Mouse (Mus musculus): ENCODE measurements around the gene Kctd4. TPM values are rescaled to one million over a fixed set of nuclear protein-coding genes. Genes with fewer than 3 reads are reported as not detected.

The Kctd4 gene
- polyA plus RNA-seq, 1 experiment from 2014 or later = 10.8 TPM

DNA sequence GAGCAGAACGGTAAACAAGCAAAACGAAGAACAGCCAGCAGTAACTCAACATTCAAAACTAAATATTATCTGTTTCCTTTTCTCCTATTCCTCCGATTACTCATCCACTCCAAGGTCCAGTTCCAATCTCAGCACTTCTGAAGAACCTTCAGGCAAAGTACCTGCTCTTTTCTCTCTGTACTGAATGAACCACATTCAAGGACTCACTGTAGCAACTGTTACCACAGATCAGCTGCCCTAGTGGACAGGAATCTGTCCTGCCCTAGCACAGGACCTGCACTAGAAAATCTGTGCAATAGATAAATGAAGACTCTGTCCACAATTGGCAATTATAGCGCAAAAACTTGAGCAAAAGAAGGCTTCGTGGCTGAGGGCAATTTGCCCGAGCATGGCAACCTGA lies 36.1 kb downstream of the Kctd4 start:
- Histone ChIP-seq H3K4me3 (replicated peaks) (no peak overlapping the region), H3K4me1 (peaks cover 7% of the 10 kb centered on the region), H3K36me3 (no peaks in the 10 kb centered on the region), H3K9me3 (replicated peaks) (no peaks in the 10 kb centered on the region), H3K27me3 (replicated peaks) (no peaks in the 10 kb centered on the region), H3K27ac (replicated peaks) (no peak overlapping the region), H3K9ac (replicated peaks) (no peak overlapping the region), H3K4me2 (no peak overlapping the region)
- WGBS = 88% methylated on average over 6 of the region's 6 CpGs
- ATAC-seq (ENCODE audit: low FRiP score) = no peak

DNA sequence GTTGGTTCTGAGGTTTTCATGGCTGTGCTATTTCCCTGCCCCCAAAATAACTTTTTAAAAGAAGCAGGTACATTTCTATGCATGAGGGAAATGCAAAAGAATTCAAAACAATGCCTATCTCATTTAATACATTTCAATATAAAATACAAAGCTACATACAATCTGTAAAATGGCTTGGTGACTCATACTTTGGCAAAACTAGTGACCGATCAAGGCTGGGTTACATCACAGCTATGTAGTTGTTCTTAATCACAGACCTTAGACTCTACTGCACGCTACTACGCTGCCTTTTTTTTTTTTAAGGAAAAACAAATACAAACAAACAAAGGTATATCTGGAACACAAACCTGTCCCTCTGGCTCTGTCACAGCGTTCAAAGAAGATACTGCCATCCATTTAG lies 37.6 kb downstream of the Kctd4 start:
- WGBS = over 99% methylated on average over 4 of the region's 4 CpGs
- no peaks in the 10 kb centered on the region for H3K36me3 ChIP-seq
- no peaks in the 10 kb centered on the region for H3K9me3 ChIP-seq (replicated peaks)
- no peak for ATAC-seq (ENCODE audit: low FRiP score)
- no peak overlapping the region for H3K9ac ChIP-seq (replicated peaks)
- no peaks in the 10 kb centered on the region for H3K4me1 ChIP-seq
- no peak overlapping the region for H3K27ac ChIP-seq (replicated peaks)
- H3K27me3 ChIP-seq (replicated peaks) = no peaks in the 10 kb centered on the region
- H3K4me3 ChIP-seq (replicated peaks) = no peak overlapping the region
- H3K4me2 ChIP-seq = no peak overlapping the region

DNA sequence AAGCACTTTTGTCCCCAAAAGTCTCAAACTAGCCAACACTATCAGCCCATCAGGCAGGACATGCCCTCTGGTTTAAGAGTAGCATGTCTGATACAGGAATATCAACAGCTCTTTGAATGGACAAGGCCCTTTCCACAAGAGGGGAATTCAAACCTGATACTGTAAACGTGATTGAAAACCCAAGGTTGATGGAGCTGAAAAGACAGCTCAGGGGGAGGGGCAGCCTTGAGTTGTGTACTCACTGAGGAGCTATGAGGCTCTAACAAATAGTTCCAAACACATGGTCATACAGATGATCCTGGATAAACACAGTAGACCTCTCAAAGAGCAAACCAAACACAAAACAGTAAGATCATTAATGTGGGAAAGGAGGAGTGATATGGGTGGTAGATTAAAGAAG lies 43.3 kb downstream of the Kctd4 start:
- 51% methylated on average over 1 of the region's 1 CpGs for WGBS
- H3K36me3 ChIP-seq = no peaks in the 10 kb centered on the region
- no peaks in the 10 kb centered on the region for H3K4me1 ChIP-seq
- no peak overlapping the region for H3K4me3 ChIP-seq (replicated peaks)
- H3K9ac ChIP-seq (replicated peaks) = no peak overlapping the region
- ATAC-seq (ENCODE audit: low FRiP score) = no peak
- no peak overlapping the region for H3K4me2 ChIP-seq
- no peaks in the 10 kb centered on the region for H3K9me3 ChIP-seq (replicated peaks)
- H3K27ac ChIP-seq (replicated peaks) = no peak overlapping the region
- H3K27me3 ChIP-seq (replicated peaks) = no peaks in the 10 kb centered on the region

DNA sequence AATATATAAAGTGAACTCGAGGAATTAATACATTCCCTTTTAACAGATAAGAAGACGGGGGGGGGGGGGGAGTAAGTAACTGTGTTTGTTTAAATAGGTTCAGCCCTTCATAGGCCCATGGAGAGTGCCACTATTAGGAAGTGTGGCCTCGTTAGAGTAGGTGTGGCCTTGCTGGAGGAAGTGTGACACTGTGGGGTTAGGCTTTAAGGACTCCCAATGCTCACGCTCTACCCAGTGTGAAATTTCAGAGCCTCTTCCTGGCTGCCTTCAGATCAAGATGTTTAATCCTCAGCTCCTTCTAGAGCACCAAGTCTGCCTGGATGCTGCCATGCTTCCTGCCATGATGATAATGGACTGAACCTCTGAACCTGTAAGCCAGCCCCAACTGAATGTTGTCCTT lies 47.0 kb downstream of the Kctd4 start:
- Histone ChIP-seq H3K27me3 (replicated peaks) (no peaks in the 10 kb centered on the region), H3K4me2 (no peak overlapping the region), H3K9ac (replicated peaks) (no peak overlapping the region), H3K4me3 (replicated peaks) (no peak overlapping the region), H3K27ac (replicated peaks) (no peak overlapping the region), H3K4me1 (no peaks in the 10 kb centered on the region), H3K36me3 (peaks cover 3% of the 10 kb centered on the region; the same call in 1 of the 2 replicates), H3K9me3 (replicated peaks) (no peaks in the 10 kb centered on the region)
- WGBS = 90% methylated on average over 4 of the region's 4 CpGs
- ATAC-seq (ENCODE audit: low FRiP score) = no peak

DNA sequence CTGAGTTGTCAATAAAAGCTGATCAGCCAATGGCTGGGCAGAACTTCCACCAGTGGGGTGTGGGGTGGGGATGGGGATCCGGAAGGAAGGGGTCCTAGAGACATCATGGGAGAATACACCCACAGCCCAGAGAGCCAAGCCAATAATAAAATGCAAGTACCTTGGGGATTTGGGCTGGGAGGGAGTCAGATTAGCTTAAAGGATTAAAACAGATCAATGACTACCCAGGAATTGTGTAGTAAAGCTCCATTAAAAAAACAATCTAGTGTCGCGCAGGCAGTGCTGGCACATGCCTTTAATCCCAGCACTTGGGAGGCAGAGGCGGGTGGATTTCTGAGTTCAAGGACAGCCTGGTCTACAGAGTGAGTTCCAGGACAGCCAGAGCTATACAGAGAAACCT lies 50.2 kb downstream of the Kctd4 start:
- ATAC-seq (ENCODE audit: low FRiP score) = no peak
- no peak overlapping the region for H3K27ac ChIP-seq (replicated peaks)
- peaks cover 15% of the 10 kb centered on the region for H3K4me1 ChIP-seq
- 93% methylated on average over 4 of the region's 4 CpGs for WGBS
- no peak overlapping the region for H3K4me3 ChIP-seq (replicated peaks)
- no peak overlapping the region for H3K4me2 ChIP-seq
- H3K9me3 ChIP-seq (replicated peaks) = no peaks in the 10 kb centered on the region
- H3K9ac ChIP-seq (replicated peaks) = no peak overlapping the region
- H3K27me3 ChIP-seq (replicated peaks) = no peaks in the 10 kb centered on the region
- H3K36me3 ChIP-seq = peaks cover 3% of the 10 kb centered on the region; the same call in 1 of the 2 replicates

DNA sequence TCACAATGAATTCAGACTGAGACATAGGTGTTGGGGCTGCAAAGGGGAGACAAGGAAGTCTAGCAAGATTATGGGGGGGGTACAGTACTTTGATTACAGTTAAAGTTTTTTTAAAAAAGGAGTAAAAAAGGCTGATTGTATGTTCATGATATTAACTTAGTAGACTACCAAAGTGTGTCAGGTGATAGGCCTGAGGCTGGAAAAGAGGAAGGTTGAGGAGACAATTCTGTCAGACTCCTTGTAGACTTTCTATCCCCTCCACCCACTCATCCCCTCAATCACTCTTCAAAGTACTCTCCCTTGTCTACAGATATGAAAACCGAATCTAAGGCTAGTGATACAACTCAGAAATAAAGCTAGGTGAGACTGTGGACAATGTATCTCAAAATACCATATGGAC lies 53.4 kb downstream of the Kctd4 start:
- Histone ChIP-seq H3K4me2 (no peak overlapping the region), H3K27me3 (replicated peaks) (0 out of 2 replicates have a peak, but pooled peaks cover 5% of the 10 kb centered on the region), H3K9me3 (replicated peaks) (no peaks in the 10 kb centered on the region), H3K4me1 (peaks cover 22% of the 10 kb centered on the region), H3K4me3 (replicated peaks) (no peak overlapping the region), H3K9ac (replicated peaks) (no peak overlapping the region), H3K36me3 (peaks cover 3% of the 10 kb centered on the region; the same call in 1 of the 2 replicates), H3K27ac (replicated peaks) (no peak overlapping the region)
- no peak for ATAC-seq (ENCODE audit: low FRiP score)
- 97% methylated on average over 1 of the region's 1 CpGs for WGBS

DNA sequence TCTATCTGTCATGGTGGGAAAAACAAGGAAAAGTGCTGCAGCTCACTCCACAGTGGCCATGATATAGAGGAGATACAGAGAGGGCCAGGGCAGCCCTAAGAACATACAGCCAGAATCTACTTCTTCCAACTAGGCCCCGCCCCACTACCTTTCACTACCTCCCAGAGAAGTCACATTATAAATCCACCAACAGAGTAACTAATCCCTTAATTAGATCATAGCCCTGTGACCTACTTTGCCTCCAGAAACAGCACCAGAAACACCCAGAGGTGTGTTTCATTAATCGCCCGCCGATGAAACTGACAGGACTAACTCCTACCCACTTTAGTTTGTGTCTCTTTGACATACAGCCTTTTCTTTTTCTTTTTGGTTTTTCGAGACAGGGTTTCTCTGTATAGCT lies 54.4 kb downstream of the Kctd4 start:
- no peak for ATAC-seq (ENCODE audit: low FRiP score)
- 0 out of 2 replicates have a peak, but pooled peaks cover 5% of the 10 kb centered on the region for H3K27me3 ChIP-seq (replicated peaks)
- peaks cover 22% of the 10 kb centered on the region for H3K4me1 ChIP-seq
- H3K4me3 ChIP-seq (replicated peaks) = peak overlapping the region; percentile 98
- H3K27ac ChIP-seq (replicated peaks) = no peak overlapping the region
- H3K4me2 ChIP-seq = peak overlapping the region; percentile 78
- 0 out of 2 replicates have a peak overlapping the region, but pooled peaks have one; percentile 15 for H3K9ac ChIP-seq (replicated peaks)
- no peaks in the 10 kb centered on the region for H3K9me3 ChIP-seq (replicated peaks)
- 91% methylated on average over 5 of the region's 5 CpGs for WGBS
- 0 out of 2 replicates have a peak, but pooled peaks cover 3% of the 10 kb centered on the region for H3K36me3 ChIP-seq

DNA sequence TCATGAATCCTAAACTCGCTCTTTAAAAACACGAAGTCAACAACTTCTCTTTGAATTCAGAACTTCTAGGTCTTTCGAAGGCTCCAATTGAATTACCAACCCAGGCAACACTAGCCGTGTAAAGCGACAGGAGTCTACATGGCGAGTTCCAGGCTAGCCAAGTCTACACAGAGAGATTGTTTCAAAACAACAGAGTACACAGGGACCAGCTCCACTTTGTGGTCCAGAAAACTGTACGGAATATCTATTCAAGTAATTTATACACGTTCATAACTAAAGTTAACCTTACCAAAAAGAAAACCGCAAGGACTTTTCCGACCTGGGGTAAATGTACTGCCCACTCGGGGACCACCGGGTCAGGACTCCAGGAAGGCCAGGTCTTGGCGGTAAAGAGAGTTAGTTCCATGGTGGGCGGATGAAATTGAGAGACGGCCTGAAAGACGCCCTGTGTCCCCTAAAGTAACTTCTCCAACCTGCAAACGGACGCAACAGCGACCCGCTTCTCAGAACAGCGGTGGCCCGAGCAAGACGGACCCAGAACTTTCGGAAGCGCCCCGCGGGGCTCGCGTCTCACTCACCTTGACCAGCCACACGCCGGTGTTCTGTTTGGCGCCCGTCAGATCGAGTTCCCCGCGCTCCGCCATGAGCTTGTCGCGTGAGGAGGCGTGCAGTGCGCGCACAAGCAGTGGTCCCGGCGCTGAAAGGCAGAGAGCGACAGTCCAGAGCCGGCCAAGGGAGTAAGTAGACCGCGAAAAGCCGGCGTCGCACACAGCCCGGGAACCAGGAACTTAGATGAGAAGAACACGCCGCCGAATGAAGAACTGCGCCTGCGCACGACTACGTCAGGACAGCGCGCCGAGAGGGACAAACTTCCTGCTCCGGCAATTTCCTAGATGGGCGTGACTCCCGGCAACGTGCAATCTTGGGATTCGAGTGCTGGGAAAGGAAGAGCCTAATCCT lies 55.6 kb downstream of the Kctd4 start, which contains the start of gene Gtf2f2:
Gtf2f2 (minus strand) TSS at position 764 of the 960 bp plus-strand sequence.
- H3K4me2 ChIP-seq = peak within 1 kb of the TSS; percentile 78
- H3K36me3 ChIP-seq = no peaks in the 10 kb centered on the region
- peak within 1 kb of the TSS; percentile 84 for H3K9ac ChIP-seq (replicated peaks)
- peak; percentile 92 for ATAC-seq (ENCODE audit: low FRiP score)
- WGBS = under 1% methylated on average over 67 of the region's 67 CpGs
- H3K4me3 ChIP-seq (replicated peaks) = peak within 1 kb of the TSS; percentile 98
- peak within 1 kb of the TSS; percentile 76 for H3K27ac ChIP-seq (replicated peaks)
- H3K27me3 ChIP-seq (replicated peaks) = 0 out of 2 replicates have a peak, but pooled peaks cover 5% of the 10 kb centered on the region
- no peaks in the 10 kb centered on the region for H3K9me3 ChIP-seq (replicated peaks)
- H3K4me1 ChIP-seq = peaks cover 22% of the 10 kb centered on the region

DNA sequence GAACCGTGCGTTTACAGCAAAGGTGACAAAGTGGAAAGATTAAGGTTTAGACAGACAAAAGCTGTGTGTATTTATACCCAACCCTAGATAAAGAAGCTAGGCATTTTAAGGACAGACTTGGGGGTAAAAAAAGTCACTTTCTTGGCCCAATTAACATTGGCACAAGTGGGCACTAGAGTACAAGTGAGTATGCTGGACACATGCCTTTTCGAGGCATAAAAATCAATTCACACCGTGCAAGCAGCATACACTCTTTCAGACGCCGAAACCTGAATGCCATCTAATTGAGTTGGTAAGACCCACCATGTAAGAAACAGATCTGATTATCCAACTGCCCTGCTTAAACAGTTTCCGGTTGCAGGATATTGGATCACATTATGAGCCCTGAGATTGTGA lies 56.3 kb downstream of the Kctd4 start:
- peaks cover 22% of the 10 kb centered on the region for H3K4me1 ChIP-seq
- ATAC-seq (ENCODE audit: low FRiP score) = no peak
- H3K9me3 ChIP-seq (replicated peaks) = no peaks in the 10 kb centered on the region
- H3K36me3 ChIP-seq = no peaks in the 10 kb centered on the region
- 0 out of 2 replicates have a peak, but pooled peaks cover 5% of the 10 kb centered on the region for H3K27me3 ChIP-seq (replicated peaks)
- peak overlapping the region; percentile 84; the same call in 1 of the 2 replicates for H3K9ac ChIP-seq (replicated peaks)
- peak overlapping the region; percentile 78 for H3K4me2 ChIP-seq
- H3K4me3 ChIP-seq (replicated peaks) = peak overlapping the region; percentile 98
- H3K27ac ChIP-seq (replicated peaks) = peak overlapping the region; percentile 76; the same call in 1 of the 2 replicates
- WGBS = 28% methylated on average over 7 of the region's 7 CpGs

DNA sequence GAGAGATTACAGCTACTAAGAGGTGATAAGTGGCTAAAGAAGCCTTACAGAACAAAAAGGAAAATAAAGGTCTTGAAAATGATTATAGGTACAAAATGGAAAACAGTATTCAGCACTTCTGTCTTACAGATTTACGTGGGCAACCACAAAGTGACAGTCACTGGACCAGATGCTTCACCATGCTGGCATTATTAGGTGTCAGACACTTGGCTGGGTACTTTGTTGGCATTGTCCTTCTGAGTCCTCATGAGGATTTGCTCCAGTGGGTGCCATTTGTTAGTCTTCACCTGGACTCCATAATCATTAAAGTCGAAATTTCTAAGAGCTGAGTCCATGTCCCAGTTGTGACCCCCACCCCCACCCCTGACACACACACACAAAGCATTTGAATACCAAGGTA lies 59.5 kb downstream of the Kctd4 start:
- Histone ChIP-seq H3K4me2 (no peak overlapping the region), H3K27me3 (replicated peaks) (0 out of 2 replicates have a peak, but pooled peaks cover 5% of the 10 kb centered on the region), H3K4me1 (peaks cover 20% of the 10 kb centered on the region), H3K9ac (replicated peaks) (no peak overlapping the region), H3K27ac (replicated peaks) (no peak overlapping the region), H3K36me3 (no peaks in the 10 kb centered on the region), H3K9me3 (replicated peaks) (no peaks in the 10 kb centered on the region), H3K4me3 (replicated peaks) (no peak overlapping the region)
- WGBS = 49% methylated on average over 2 of the region's 2 CpGs
- ATAC-seq (ENCODE audit: low FRiP score) = no peak

Measured in neural tube, embryonic 15.5 days (tissue).